Mouse (Mus musculus) liver, embryonic 12.5 days (tissue): Measurements from ENCODE around the gene Kif1c. TPM values are rescaled to one million over a fixed set of nuclear protein-coding genes. Genes with fewer than 3 reads are reported as not detected.

Source experiments
- ATAC-seq: fragments of 200-750 bp; cut with Nextera tagmentation; 2 replicates; pipeline ENCODE4 v1.8.0; 2017; ENCODE audit warnings: moderate number of reproducible peaks, mild to moderate bottlenecking, moderate library complexity
- H3K27ac ChIP-seq: fragments of 300-500 bp; sonication (generic); 2 replicates; pipeline ENCODE4 v1.5.1; 2016; ENCODE audit warnings: mild to moderate bottlenecking
- H3K27me3 ChIP-seq: fragments of 300-500 bp; sonication (generic); replicated peaks from 2 replicates; pipeline ENCODE4 v1.6.1; 2016; ENCODE audit warnings: mild to moderate bottlenecking, moderate library complexity
- H3K36me3 ChIP-seq: fragments of 300-500 bp; sonication (generic); 2 replicates; pipeline ENCODE4 v1.6.1; 2016; ENCODE audit warnings: mild to moderate bottlenecking, moderate library complexity
- H3K4me1 ChIP-seq: fragments of 300-500 bp; sonication (generic); 2 replicates; pipeline ENCODE4 v1.6.1; 2016
- H3K4me2 ChIP-seq: fragments of 300-500 bp; sonication (generic); 2 replicates; pipeline ENCODE4 v1.6.1; 2016; ENCODE audit warnings: mild to moderate bottlenecking, moderate library complexity
- H3K4me3 ChIP-seq: fragments of 300-500 bp; sonication (generic); 2 replicates; pipeline ENCODE4 v1.5.1; 2016; ENCODE audit warnings: mild to moderate bottlenecking, moderate library complexity
- H3K9ac ChIP-seq: fragments of 300-500 bp; sonication (generic); 2 replicates; pipeline ENCODE4 v1.6.1; 2016; ENCODE audit warnings: mild to moderate bottlenecking, moderate library complexity
- H3K9me3 ChIP-seq: fragments of 300-500 bp; sonication (generic); replicated peaks from 2 replicates; pipeline ENCODE4 v1.6.1; 2016; ENCODE audit warnings: mild to moderate bottlenecking, moderate library complexity
- WGBS: fragments of 180-500 bp; shearing (Covaris S2); methylation state at CpG from one replicate; pipeline ENCODE4 v1.1.7; 2016; ENCODE audit not compliant: insufficient replicate concordance; 5-methylcytosine and 5-hydroxymethylcytosine counted together
- polyA plus RNA-seq: library from polyadenylated mRNA; unstranded; fragments of >200 nt; fragmentation: Nextera tagmentation; extraction: Ambion mirVana; gene quantifications from 2 replicates; pipeline ENCODE4 v1.2.1, GENCODE M21; 2016

The Kif1c gene
- polyA plus RNA-seq, 1 experiment from 2014 or later, result 1.1 TPM

- H3K9me3 ChIP-seq, result no peaks in the 10 kb centered on the region
- peaks cover 52% of the 10 kb centered on the region for H3K4me1 ChIP-seq
- 24% methylated on average over 3 of the region's 3 CpGs for WGBS
- ATAC-seq, result no peak
- 0 out of 2 replicates have a peak, but pooled peaks cover 9% of the 10 kb centered on the region for H3K27me3 ChIP-seq
- H3K9ac ChIP-seq, result peak within 1 kb of the TSS; percentile 99
- H3K36me3 ChIP-seq, result peaks cover 33% of the 10 kb centered on the region
- peak within 1 kb of the TSS; percentile 99 for H3K27ac ChIP-seq
- H3K4me3 ChIP-seq, result peak within 1 kb of the TSS; percentile 99
- H3K4me2 ChIP-seq, result peak within 1 kb of the TSS; percentile 93
These were observed 43.4 kb upstream of the Kif1c start, which contains the start of gene Eno3 for GRCm38 (mm10) chr11:70656964-70657363. Gene Eno3 (plus strand): TSS chr11:70657202.

- no peak overlapping the region; the same call in 1 of the 2 replicates for H3K9ac ChIP-seq
- H3K36me3 ChIP-seq, result peaks cover 33% of the 10 kb centered on the region
- peaks cover 46% of the 10 kb centered on the region for H3K4me1 ChIP-seq
- peak overlapping the region; percentile 99; the same call in 1 of the 2 replicates for H3K27ac ChIP-seq
- H3K9me3 ChIP-seq, result no peaks in the 10 kb centered on the region
- no peak for ATAC-seq
- 0 out of 2 replicates have a peak, but pooled peaks cover 9% of the 10 kb centered on the region for H3K27me3 ChIP-seq
- no peak overlapping the region for H3K4me3 ChIP-seq
- WGBS, result 44% methylated on average over 6 of the region's 6 CpGs
- H3K4me2 ChIP-seq, result 0 out of 2 replicates have a peak overlapping the region, but pooled peaks have one; percentile 4
These were observed 42.8 kb upstream of the Kif1c start for GRCm38 (mm10) chr11:70657573-70657972.

- WGBS, result 63% methylated on average over 9 of the region's 9 CpGs
- Histone ChIP-seq H3K36me3 (peaks cover 33% of the 10 kb centered on the region), H3K4me2 (0 out of 2 replicates have a peak overlapping the region, but pooled peaks have one; percentile 4), H3K27ac (no peak overlapping the region), H3K9me3 (no peaks in the 10 kb centered on the region), H3K9ac (no peak overlapping the region; the same call in 1 of the 2 replicates), H3K4me1 (peaks cover 42% of the 10 kb centered on the region), H3K27me3 (0 out of 2 replicates have a peak, but pooled peaks cover 9% of the 10 kb centered on the region), H3K4me3 (no peak overlapping the region)
- no peak for ATAC-seq
These were observed 42.4 kb upstream of the Kif1c start for GRCm38 (mm10) chr11:70657991-70658390.

- 76% methylated on average over 5 of the region's 5 CpGs for WGBS
- H3K4me3 ChIP-seq, result no peak overlapping the region
- no peak overlapping the region for H3K27ac ChIP-seq
- H3K36me3 ChIP-seq, result peaks cover 36% of the 10 kb centered on the region
- H3K9me3 ChIP-seq, result no peaks in the 10 kb centered on the region
- peaks cover 40% of the 10 kb centered on the region for H3K4me1 ChIP-seq
- H3K27me3 ChIP-seq, result 0 out of 2 replicates have a peak, but pooled peaks cover 9% of the 10 kb centered on the region
- no peak overlapping the region for H3K9ac ChIP-seq
- ATAC-seq, result no peak
- no peak overlapping the region for H3K4me2 ChIP-seq
These were observed 41.8 kb upstream of the Kif1c start for GRCm38 (mm10) chr11:70658521-70658920.

- Histone ChIP-seq H3K27ac (no peak overlapping the region), H3K4me3 (no peak overlapping the region), H3K27me3 (0 out of 2 replicates have a peak, but pooled peaks cover 9% of the 10 kb centered on the region), H3K9me3 (no peaks in the 10 kb centered on the region), H3K4me2 (no peak overlapping the region), H3K4me1 (peaks cover 40% of the 10 kb centered on the region), H3K9ac (no peak overlapping the region), H3K36me3 (peaks cover 40% of the 10 kb centered on the region)
- no peak for ATAC-seq
- 63% methylated on average over 8 of the region's 8 CpGs for WGBS
These were observed 41.4 kb upstream of the Kif1c start for GRCm38 (mm10) chr11:70658942-70659341.

- 0 out of 2 replicates have a peak, but pooled peaks cover 9% of the 10 kb centered on the region for H3K27me3 ChIP-seq
- H3K4me1 ChIP-seq, result peaks cover 35% of the 10 kb centered on the region
- WGBS, result 85% methylated on average over 8 of the region's 8 CpGs
- no peak overlapping the region; the same call in 1 of the 2 replicates for H3K9ac ChIP-seq
- no peak for ATAC-seq
- H3K4me3 ChIP-seq, result no peak overlapping the region
- no peak overlapping the region for H3K27ac ChIP-seq
- H3K36me3 ChIP-seq, result peaks cover 57% of the 10 kb centered on the region
- H3K9me3 ChIP-seq, result no peaks in the 10 kb centered on the region
- no peak overlapping the region for H3K4me2 ChIP-seq
These were observed 39.8 kb upstream of the Kif1c start for GRCm38 (mm10) chr11:70660571-70660970.

GRCm38 (mm10) chr11:70663101-70663500 lies 37.2 kb upstream of the Kif1c start:
- Histone ChIP-seq H3K4me3 (no peak overlapping the region), H3K36me3 (peaks cover 65% of the 10 kb centered on the region), H3K27ac (no peak overlapping the region), H3K4me1 (peaks cover 23% of the 10 kb centered on the region), H3K27me3 (no peaks in the 10 kb centered on the region), H3K9me3 (no peaks in the 10 kb centered on the region), H3K4me2 (no peak overlapping the region), H3K9ac (no peak overlapping the region)
- WGBS, result 83% methylated on average over 8 of the region's 8 CpGs
- no peak for ATAC-seq

- Histone ChIP-seq H3K9me3 (no peaks in the 10 kb centered on the region), H3K9ac (no peak overlapping the region), H3K4me1 (peaks cover 17% of the 10 kb centered on the region), H3K27me3 (no peaks in the 10 kb centered on the region), H3K4me2 (no peak overlapping the region), H3K4me3 (no peak overlapping the region), H3K27ac (no peak overlapping the region), H3K36me3 (peaks cover 65% of the 10 kb centered on the region)
- WGBS, result 93% methylated on average over 6 of the region's 6 CpGs
- no peak for ATAC-seq
These were observed 36.4 kb upstream of the Kif1c start for GRCm38 (mm10) chr11:70663957-70664356.

GRCm38 (mm10) chr11:70664741-70665140 lies 35.6 kb upstream of the Kif1c start:
- Histone ChIP-seq H3K4me3 (no peak overlapping the region), H3K9me3 (no peaks in the 10 kb centered on the region), H3K4me1 (peaks cover 19% of the 10 kb centered on the region), H3K4me2 (no peak overlapping the region), H3K27ac (no peak overlapping the region), H3K9ac (no peak overlapping the region), H3K27me3 (no peaks in the 10 kb centered on the region), H3K36me3 (peaks cover 63% of the 10 kb centered on the region)
- 89% methylated on average over 9 of the region's 9 CpGs for whole genome bisulfite sequencing
- ATAC-seq, result no peak

- H3K9ac ChIP-seq, result no peak overlapping the region
- 86% methylated on average over 8 of the region's 8 CpGs for WGBS
- no peaks in the 10 kb centered on the region for H3K9me3 ChIP-seq
- H3K4me2 ChIP-seq, result no peak overlapping the region
- H3K4me1 ChIP-seq, result peaks cover 39% of the 10 kb centered on the region
- H3K27me3 ChIP-seq, result no peaks in the 10 kb centered on the region
- ATAC-seq, result no peak
- no peak overlapping the region for H3K4me3 ChIP-seq
- no peak overlapping the region for H3K27ac ChIP-seq
- peaks cover 51% of the 10 kb centered on the region for H3K36me3 ChIP-seq
These were observed 33.7 kb upstream of the Kif1c start for GRCm38 (mm10) chr11:70666687-70667086.

- 62% methylated on average over 14 of the region's 14 CpGs for WGBS
- H3K27me3 ChIP-seq, result no peaks in the 10 kb centered on the region
- H3K4me1 ChIP-seq, result peaks cover 42% of the 10 kb centered on the region
- peak overlapping the region; percentile 76 for H3K4me3 ChIP-seq
- H3K9me3 ChIP-seq, result no peaks in the 10 kb centered on the region
- peak overlapping the region; percentile 98 for H3K4me2 ChIP-seq
- ATAC-seq, result no peak
- H3K9ac ChIP-seq, result peak overlapping the region; percentile 75
- peak overlapping the region; percentile 95 for H3K27ac ChIP-seq
- H3K36me3 ChIP-seq, result peaks cover 48% of the 10 kb centered on the region
These were observed 32.8 kb upstream of the Kif1c start for GRCm38 (mm10) chr11:70667271-70668150.

GRCm38 (mm10) chr11:70668335-70668770 lies 32.0 kb upstream of the Kif1c start:
- ATAC-seq, result peak; percentile 73
- Histone ChIP-seq H3K4me2 (peak overlapping the region; percentile 98), H3K9me3 (no peaks in the 10 kb centered on the region), H3K36me3 (peaks cover 43% of the 10 kb centered on the region), H3K27ac (peak overlapping the region; percentile 95), H3K9ac (peak overlapping the region; percentile 75), H3K27me3 (no peaks in the 10 kb centered on the region), H3K4me1 (peaks cover 42% of the 10 kb centered on the region), H3K4me3 (peak overlapping the region; percentile 76)
- under 1% methylated on average over 15 of the region's 15 CpGs for WGBS
